Mouse (Mus musculus) heart, postnatal 0 days (tissue): Measurements from ENCODE around the gene Mnat1.

ENCODE experiments used
- CTCF ChIP-seq: IDR thresholded peaks from 2 replicates; pipeline ENCODE4 v1.5.1; 2016; ENCODE audit warnings: antibody characterized with exemption, control low read depth, low read depth
- EP300 ChIP-seq: IDR thresholded peaks from 2 replicates; pipeline ENCODE4 v1.6.1; 2016; ENCODE audit warnings: antibody characterized with exemption, low read depth

- TF ChIP-seq CTCF (no peak), EP300 (no peak)
These were observed 19.8 kb upstream of the Mnat1 start for GRCm38 (mm10) chr12:73103713-73104112.
